Comparison of ENCODE assay signal across 8 mouse cellular contexts in genomic region chr2:179442541-179443225, GRCm38 (mm10). TPM values are rescaled to one million over a fixed set of nuclear protein-coding genes. Genes with fewer than 3 reads are reported as not detected.
DNase-seq lines count a peak whose midpoint lies in the region; ATAC-seq and TF ChIP-seq lines count a peak whose summit lies in the region.

No protein-coding gene starts in this region.

- peaks cover 44% of the 10 kb centered on the region for H3K27me3 ChIP-seq in erythroblast, embryonic 14.5 days (ENCODE audit: control insufficient read depth)
- no peaks in the 10 kb centered on the region for H3K27me3 ChIP-seq in forebrain, postnatal 0 days (ENCODE audit: insufficient read depth, low read length)
- H3K27me3 ChIP-seq in hindbrain, embryonic 16.5 days (replicated peaks; ENCODE audit: control insufficient read depth, insufficient read depth, low read length), result peaks cover 4% of the 10 kb centered on the region
- H3K27me3 ChIP-seq in midbrain, embryonic 16.5 days (ENCODE audit: control insufficient read depth, insufficient read depth, low read depth, low read length), result no peaks in the 10 kb centered on the region; the same call in 1 of the 2 replicates

- WGBS in forebrain, postnatal 0 days, result under 1% methylated on average over 94 of the region's 95 CpGs
- WGBS in hindbrain, embryonic 16.5 days, result 0% methylated on average over 77 of the region's 95 CpGs
- WGBS in midbrain, embryonic 16.5 days, result under 1% methylated on average over 83 of the region's 95 CpGs

- ATAC-seq in erythroblast, adult 5-6 weeks (replicated peaks; ENCODE audit: low FRiP score, poor library complexity, severe bottlenecking), result no peak
- ATAC-seq in forebrain, postnatal 0 days, result peak; percentile 83
- peak; percentile 66 for ATAC-seq in hindbrain, embryonic 16.5 days
- ATAC-seq in midbrain, embryonic 16.5 days, result peak; percentile 70

- H3K9ac ChIP-seq in forebrain, postnatal 0 days, result peak overlapping the region; percentile 77
- peak overlapping the region; percentile 83 for H3K9ac ChIP-seq in hindbrain, embryonic 16.5 days (ENCODE audit: low read depth, low read length)
- peak overlapping the region; percentile 86 for H3K9ac ChIP-seq in midbrain, embryonic 16.5 days (ENCODE audit: low read depth, low read length)

- peak overlapping the region; percentile 94 for H3K4me2 ChIP-seq in forebrain, postnatal 0 days (ENCODE audit: low read depth)
- peak overlapping the region; percentile 94 for H3K4me2 ChIP-seq in hindbrain, embryonic 16.5 days (ENCODE audit: low read length)
- H3K4me2 ChIP-seq in midbrain, embryonic 16.5 days (ENCODE audit: low read length), result peak overlapping the region; percentile 96

- H3K4me1 ChIP-seq in erythroblast, embryonic 14.5 days (ENCODE audit: control insufficient read depth), result no peaks in the 10 kb centered on the region
- H3K4me1 ChIP-seq in forebrain, postnatal 0 days (ENCODE audit: insufficient read depth), result peaks cover 16% of the 10 kb centered on the region
- H3K4me1 ChIP-seq in hindbrain, embryonic 16.5 days (ENCODE audit: control insufficient read depth, insufficient read depth, low read depth, low read length), result peaks cover 27% of the 10 kb centered on the region
- peaks cover 26% of the 10 kb centered on the region for H3K4me1 ChIP-seq in midbrain, embryonic 16.5 days (ENCODE audit: control insufficient read depth, insufficient read depth, low read length)

- DNase-seq in brain, adult 2 months (ENCODE audit: low read depth, low spot score), result peak; percentile 60
- DNase-seq in forebrain, postnatal 0 days, result peak; percentile 77
- DNase-seq in liver, result peak; percentile 11
- peak; percentile 20 for DNase-seq in urinary bladder, postnatal 25 days (ENCODE audit: low spot score)

- H3K36me3 ChIP-seq in erythroblast, embryonic 14.5 days (ENCODE audit: control insufficient read depth), result no peaks in the 10 kb centered on the region
- no peaks in the 10 kb centered on the region for H3K36me3 ChIP-seq in forebrain, postnatal 0 days (ENCODE audit: insufficient read depth)
- no peaks in the 10 kb centered on the region for H3K36me3 ChIP-seq in hindbrain, embryonic 16.5 days (ENCODE audit: control insufficient read depth, insufficient read depth, low read length)
- H3K36me3 ChIP-seq in midbrain, embryonic 16.5 days (ENCODE audit: control insufficient read depth, insufficient read depth, low read length), result no peaks in the 10 kb centered on the region

- H3K9me3 ChIP-seq in erythroblast, embryonic 14.5 days (ENCODE audit: control insufficient read depth, low read length), result peaks cover 13% of the 10 kb centered on the region
- no peaks in the 10 kb centered on the region for H3K9me3 ChIP-seq in forebrain, postnatal 0 days (ENCODE audit: low read length)
- no peaks in the 10 kb centered on the region for H3K9me3 ChIP-seq in hindbrain, embryonic 16.5 days (ENCODE audit: control insufficient read depth, low read length)
- H3K9me3 ChIP-seq in midbrain, embryonic 16.5 days (replicated peaks; ENCODE audit: control insufficient read depth, low read length, poor library complexity, severe bottlenecking), result no peaks in the 10 kb centered on the region

- peak overlapping the region; percentile 38 for H3K4me3 ChIP-seq in erythroblast, embryonic 14.5 days (replicated peaks)
- peak overlapping the region; percentile 54 for H3K4me3 ChIP-seq in forebrain, postnatal 0 days (ENCODE audit: low read depth, low read length)
- H3K4me3 ChIP-seq in hindbrain, embryonic 16.5 days (ENCODE audit: low read length), result peak overlapping the region; percentile 83
- peak overlapping the region; percentile 86 for H3K4me3 ChIP-seq in midbrain, embryonic 16.5 days (ENCODE audit: low read depth, low read length)

- peak; percentile 47 for TF ChIP-seq CTCF in forebrain, postnatal 0 days (IDR thresholded peaks at IDR 0.05; ENCODE audit: low read depth)

- H3K27ac ChIP-seq in forebrain, postnatal 0 days (ENCODE audit: low read depth, low read length), result peak overlapping the region; percentile 76
- H3K27ac ChIP-seq in hindbrain, embryonic 16.5 days (ENCODE audit: low read depth, low read length), result peak overlapping the region; percentile 89
- H3K27ac ChIP-seq in midbrain, embryonic 16.5 days (ENCODE audit: low read length), result peak overlapping the region; percentile 88

RNA-seq across cellular contexts. Expression of gene Cdh4, which starts 0.5 kb away (rescaled TPM):
- polyA plus RNA-seq in erythroblast, embryonic 14.5 days (2012), result 0.01 TPM in 1 of 2 replicates, not detected in the other
- total RNA-seq in erythroblast, adult 5-6 weeks (2015; ENCODE audit: low replicate concordance), result not detected in 2 replicates
- total RNA-seq in erythroblast, adult 5-6 weeks (2017; ENCODE audit: low replicate concordance), result not detected in 2 replicates
- total RNA-seq in forebrain, postnatal 0 days (2014; rRNA removed), result 47.9 and 84.0 TPM in 2 replicates
- polyA plus RNA-seq in forebrain, postnatal 0 days (2015; fragmentation: Nextera tagmentation; extraction: Ambion mirVana), result 44.0 and 58.9 TPM in 2 replicates
- 43.0 and 46.7 TPM in 2 replicates for polyA plus RNA-seq in hindbrain, embryonic 16.5 days (2015; fragmentation: Nextera tagmentation; extraction: Ambion mirVana)
- 60.1 and 63.4 TPM in 2 replicates for polyA plus RNA-seq in midbrain, embryonic 16.5 days (2015; fragmentation: Nextera tagmentation; extraction: Ambion mirVana)

Comparison
In these comparisons a context has a peak if more than half of its experiments do, and no peak if none do; other contexts are left out.
1. DNase-seq: peak in every context shown above with its lines; median percentile 77 in forebrain, postnatal 0 days; 60 in brain, adult 2 months; 20 in urinary bladder, postnatal 25 days; 11 in liver.
2. RNA of gene Cdh4, which starts 0.5 kb away (polyA plus RNA-seq): 60.1 to 63.4 TPM in midbrain, embryonic 16.5 days, 44.0 to 58.9 TPM in forebrain, postnatal 0 days and 43.0 to 46.7 TPM in hindbrain, embryonic 16.5 days; 0.01 TPM in erythroblast, embryonic 14.5 days; every median in the first group is over 10 times any median in the second.
3. Peak in every context shown above with its lines, with median percentiles within 50 percentile points of each other: H3K4me3 ChIP-seq, H3K27ac ChIP-seq, H3K4me2 ChIP-seq and H3K9ac ChIP-seq.